Mouse (Mus musculus) limb, embryonic 14.5 days (tissue): ENCODE data around the gene Uchl3. TPM values are rescaled to one million over a fixed set of nuclear protein-coding genes. Genes with fewer than 3 reads are reported as not detected.

Experiments
- ATAC-seq: fragments of 200-750 bp; cut with Nextera tagmentation; 2 replicates; pipeline ENCODE4 v1.8.0; 2017; ENCODE audit warnings: low read depth, moderate number of reproducible peaks, moderate TSS enrichment; ENCODE audit not compliant: low FRiP score
- DNase-seq: peaks from one replicate; pipeline ENCODE4 v3.0.0-alpha.2; 2015; ENCODE audit warnings: low spot score
- H3K27ac ChIP-seq: fragments of 300-500 bp; sonication (generic); replicated peaks from 2 replicates; pipeline ENCODE4 v1.5.1; 2014; ENCODE audit warnings: low read depth, mild to moderate bottlenecking, low read length, moderate library complexity, mixed read lengths
- H3K27me3 ChIP-seq: fragments of 300-500 bp; sonication (generic); 2 replicates; pipeline ENCODE4 v1.6.1; 2014; ENCODE audit warnings: low read length, mixed read lengths; ENCODE audit not compliant: control insufficient read depth, insufficient read depth
- H3K36me3 ChIP-seq: fragments of 300-500 bp; sonication (generic); 2 replicates; pipeline ENCODE4 v1.6.1; 2014; ENCODE audit warnings: mild to moderate bottlenecking, low read length, moderate library complexity, mixed read lengths; ENCODE audit not compliant: control insufficient read depth, insufficient read depth
- H3K4me1 ChIP-seq: fragments of 300-500 bp; sonication (generic); 2 replicates; pipeline ENCODE4 v1.6.1; 2014; ENCODE audit warnings: antibody characterized with exemption, low read length, mixed read lengths; ENCODE audit not compliant: control insufficient read depth, insufficient read depth
- H3K4me2 ChIP-seq: fragments of 300-500 bp; sonication (generic); replicated peaks from 2 replicates; pipeline ENCODE4 v1.6.1; 2014; ENCODE audit warnings: low read depth, mild to moderate bottlenecking, low read length, moderate library complexity; ENCODE audit not compliant: severe bottlenecking
- H3K4me3 ChIP-seq: fragments of 300-500 bp; sonication (generic); replicated peaks from 2 replicates; pipeline ENCODE4 v1.5.1; 2014; ENCODE audit warnings: low read length
- H3K9ac ChIP-seq: fragments of 300-500 bp; sonication (generic); 2 replicates; pipeline ENCODE4 v1.6.1; 2014; ENCODE audit warnings: mild to moderate bottlenecking, low read depth, low read length, moderate library complexity; ENCODE audit not compliant: severe bottlenecking
- H3K9me3 ChIP-seq: fragments of 300-500 bp; sonication (generic); 2 replicates; pipeline ENCODE4 v1.6.1; 2016; ENCODE audit warnings: low read length; ENCODE audit not compliant: control insufficient read depth
- POLR2A ChIP-seq: fragments of 200-500 bp; IDR thresholded peaks from 2 replicates; pipeline ENCODE4 v1.8.0; 2012; ENCODE audit warnings: inconsistent platforms, mild to moderate bottlenecking, moderate library complexity, borderline replicate concordance; ENCODE audit not compliant: insufficient read depth, insufficient read length; ENCODE audit errors: extremely low read depth
- WGBS: fragments of 180-500 bp; shearing (Covaris S2); extraction: QIAGEN DNeasy Blood & Tissue Kit; methylation state at CpG from one replicate; pipeline ENCODE4 v1.1.7; 2014; 5-methylcytosine and 5-hydroxymethylcytosine counted together
- polyA plus RNA-seq, 2 experiments: library from polyadenylated mRNA; depleted of rRNA in 1 of 2; stranded (reverse) in 1 of 2; unstranded in 1 of 2; fragments of >200 nt; fragmentation: Nextera tagmentation in 1 of 2; extraction: Ambion mirVana in 1 of 2; gene quantifications; 2 replicates each; pipeline versions ENCODE4 v1.2.1 to v1.2.3; 2012 to 2014

Gene Uchl3
- polyA plus RNA-seq, 2 experiments, result 61.5 to 115 TPM

- ATAC-seq, result no peak
- TF ChIP-seq POLR2A, result no peak
- 79% methylated on average over 10 of the region's 10 CpGs for WGBS
Observed at GRCm38 (mm10) chr14:101610701-101611100, 43.1 kb upstream of the Uchl3 start.

GRCm38 (mm10) chr14:101613206-101613605 lies 40.6 kb upstream of the Uchl3 start:
- WGBS, result 56% methylated on average over 1 of the region's 1 CpGs
- no peak for TF ChIP-seq POLR2A
- Histone ChIP-seq H3K4me3 (no peak overlapping the region), H3K27ac (no peak overlapping the region), H3K36me3 (no peaks in the 10 kb centered on the region), H3K9me3 (no peaks in the 10 kb centered on the region), H3K4me2 (no peak overlapping the region), H3K9ac (no peak overlapping the region), H3K27me3 (no peaks in the 10 kb centered on the region), H3K4me1 (no peaks in the 10 kb centered on the region)
- ATAC-seq, result no peak
- no peak for DNase-seq

More at GRCm38 (mm10) chr14:101610701-101611100, 43.1 kb upstream of the Uchl3 start:
- no peak for DNase-seq
- Histone ChIP-seq H3K27me3 (no peaks in the 10 kb centered on the region), H3K9me3 (no peaks in the 10 kb centered on the region), H3K9ac (no peak overlapping the region), H3K36me3 (no peaks in the 10 kb centered on the region), H3K4me2 (no peak overlapping the region), H3K27ac (no peak overlapping the region), H3K4me3 (no peak overlapping the region), H3K4me1 (peaks cover 5% of the 10 kb centered on the region; the same call in 1 of the 2 replicates)

- TF ChIP-seq POLR2A, result no peak
- no peak for ATAC-seq
- Histone ChIP-seq H3K4me1 (no peaks in the 10 kb centered on the region), H3K4me2 (no peak overlapping the region), H3K4me3 (no peak overlapping the region), H3K27ac (no peak overlapping the region), H3K36me3 (no peaks in the 10 kb centered on the region), H3K27me3 (no peaks in the 10 kb centered on the region), H3K9ac (no peak overlapping the region), H3K9me3 (no peaks in the 10 kb centered on the region)
- WGBS, result 71% methylated on average over 9 of the region's 9 CpGs
- no peak for DNase-seq
Observed at GRCm38 (mm10) chr14:101616178-101616577, 37.6 kb upstream of the Uchl3 start.

GRCm38 (mm10) chr14:101617680-101618079 lies 36.1 kb upstream of the Uchl3 start:
- TF ChIP-seq POLR2A, result no peak
- ATAC-seq (no peak), DNase-seq (no peak)
- Histone ChIP-seq H3K27ac (no peak overlapping the region), H3K27me3 (no peaks in the 10 kb centered on the region), H3K4me2 (no peak overlapping the region), H3K4me3 (no peak overlapping the region), H3K9me3 (no peaks in the 10 kb centered on the region), H3K36me3 (no peaks in the 10 kb centered on the region), H3K9ac (no peak overlapping the region), H3K4me1 (no peaks in the 10 kb centered on the region)
- WGBS, result 89% methylated on average over 5 of the region's 5 CpGs

GRCm38 (mm10) chr14:101630548-101630947 lies 23.2 kb upstream of the Uchl3 start:
- Histone ChIP-seq H3K4me1 (no peaks in the 10 kb centered on the region), H3K27me3 (no peaks in the 10 kb centered on the region), H3K9me3 (no peaks in the 10 kb centered on the region), H3K4me3 (no peak overlapping the region), H3K36me3 (peaks cover 22% of the 10 kb centered on the region), H3K27ac (no peak overlapping the region), H3K4me2 (no peak overlapping the region), H3K9ac (no peak overlapping the region)
- ATAC-seq, result no peak
- WGBS, result 79% methylated on average over 2 of the region's 2 CpGs
- DNase-seq, result no peak
- TF ChIP-seq POLR2A, result no peak

- H3K4me1 ChIP-seq, result peaks cover 3% of the 10 kb centered on the region
- H3K9ac ChIP-seq, result no peak overlapping the region
- DNase-seq (no peak), ATAC-seq (no peak)
- H3K4me3 ChIP-seq, result no peak overlapping the region
- no peaks in the 10 kb centered on the region for H3K9me3 ChIP-seq
- H3K4me2 ChIP-seq, result no peak overlapping the region
- H3K27ac ChIP-seq, result no peak overlapping the region
- peaks cover 23% of the 10 kb centered on the region for H3K36me3 ChIP-seq
- 92% methylated on average over 1 of the region's 1 CpGs for WGBS
- no peaks in the 10 kb centered on the region for H3K27me3 ChIP-seq
- TF ChIP-seq POLR2A, result no peak
Observed at GRCm38 (mm10) chr14:101635765-101636164, 18.0 kb upstream of the Uchl3 start.
